Mouse (Mus musculus) brain, embryonic 14.5 days (tissue): ENCODE measurements around the gene Lrrc7.

Source experiments
- CTCF ChIP-seq: fragments of 200-500 bp; IDR thresholded peaks from 2 replicates; pipeline ENCODE4 v1.5.1; 2012; ENCODE audit warnings: inconsistent platforms, mild to moderate bottlenecking, moderate library complexity, borderline replicate concordance; ENCODE audit not compliant: insufficient read depth, insufficient read length; ENCODE audit errors: extremely low read depth
- POLR2A ChIP-seq: fragments of 200-500 bp; IDR thresholded peaks from 2 replicates; pipeline ENCODE4 v1.6.1; 2012; ENCODE audit warnings: mild to moderate bottlenecking, inconsistent platforms, borderline replicate concordance; ENCODE audit not compliant: poor library complexity, insufficient read depth, insufficient read length, severe bottlenecking; ENCODE audit errors: extremely low read depth

GRCm38 (mm10) chr3:158558631-158559030, 3.4 kb downstream of the Lrrc7 start:
- TF ChIP-seq POLR2A = no peak
- no peak for TF ChIP-seq CTCF
